In the genomic region with DNA sequence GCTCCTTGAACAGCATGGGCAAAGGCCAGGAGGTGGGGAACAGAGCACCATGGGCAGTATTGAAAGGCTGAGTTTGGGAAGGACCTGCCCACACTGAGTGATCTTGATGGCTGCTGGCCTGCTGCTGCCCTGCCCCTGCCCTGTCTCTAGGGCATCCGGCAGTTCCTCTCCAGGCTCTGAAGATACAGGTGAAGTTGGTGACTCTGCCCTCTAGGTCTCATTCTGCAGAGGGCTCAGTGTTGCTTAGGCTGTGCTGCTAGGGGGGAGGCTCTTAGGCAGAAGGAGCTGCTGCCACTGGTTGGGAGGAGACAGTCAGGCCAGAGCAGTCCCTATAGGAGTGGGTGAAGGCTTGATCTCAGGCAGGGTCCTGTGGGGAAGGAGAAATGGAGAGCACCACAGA, we compare ENCODE assay signal across 13 mouse cellular contexts. TPM values are rescaled to one million over a fixed set of nuclear protein-coding genes. Genes with fewer than 3 reads are reported as not detected.
DNase-seq lines count a peak whose midpoint lies in the region; ATAC-seq and TF ChIP-seq lines count a peak whose summit lies in the region.
"Had no signal": no experiment of that assay in that cellular context is flagged by ENCODE, and none has a peak within 500 bp of the region (broad histone marks: within the 10 kb centered on the region; RNA-seq: fewer than 3 reads in every experiment).

No protein-coding gene starts in this region.

- H3K4me3 ChIP-seq in heart, embryonic 16.5 days (ENCODE audit: low read length), result no peak overlapping the region
- H3K4me3 ChIP-seq in myocyte, result no peak overlapping the region
- H3K4me3 ChIP-seq in midbrain, postnatal 0 days (ENCODE audit: low read depth, low read length), result no peak overlapping the region
- H3K4me3 ChIP-seq: erythroblast, embryonic 14.5 days had no signal

- no peaks in the 10 kb centered on the region for H3K79me2 ChIP-seq in myocyte (ENCODE audit: control insufficient read depth, insufficient read depth)

- peak overlapping the region; percentile 18; the same call in 1 of the 2 replicates for H3K9ac ChIP-seq in heart, embryonic 16.5 days (ENCODE audit: low read length)
- no peak overlapping the region for H3K9ac ChIP-seq in midbrain, postnatal 0 days (replicated peaks; ENCODE audit: low read length, poor library complexity, severe bottlenecking)

- H3K4me1 ChIP-seq in heart, embryonic 16.5 days (ENCODE audit: control insufficient read depth, insufficient read depth, low read length), result peaks cover 38% of the 10 kb centered on the region
- H3K4me1 ChIP-seq in midbrain, postnatal 0 days (ENCODE audit: insufficient read depth, low read length), result no peaks in the 10 kb centered on the region; the same call in 1 of the 2 replicates

- H3ac ChIP-seq in myocyte (ENCODE audit: control insufficient read depth, insufficient read length), result no peak overlapping the region

- no peak for DNase-seq in heart, postnatal 25 days (ENCODE audit: low spot score)
- no peak for DNase-seq in urinary bladder, postnatal 10 days (ENCODE audit: low spot score)
- DNase-seq in embryo, embryonic 11 days, result no peak
- no peak for DNase-seq in midbrain, postnatal 0 days (ENCODE audit: low spot score)
- DNase-seq: cerebellum, adult 11-12 months; gastrocnemius, postnatal 14 days; right cerebral cortex, adult 18-20 months had no signal

- no peaks in the 10 kb centered on the region for H3K9me3 ChIP-seq in heart, embryonic 16.5 days (replicated peaks; ENCODE audit: control insufficient read depth, low read length)
- H3K9me3 ChIP-seq in midbrain, postnatal 0 days (ENCODE audit: low read length), result no peaks in the 10 kb centered on the region

- peak overlapping the region; percentile 82 for H3K27ac ChIP-seq in heart, embryonic 16.5 days (ENCODE audit: low read length)
- H3K27ac ChIP-seq in midbrain, postnatal 0 days (ENCODE audit: low read depth, low read length), result no peak overlapping the region

- WGBS in heart, embryonic 16.5 days, result 68% methylated on average over 1 of the region's 1 CpGs
- WGBS in midbrain, postnatal 0 days, result 87% methylated on average over 1 of the region's 1 CpGs

- no peaks in the 10 kb centered on the region for H3K27me3 ChIP-seq in heart, embryonic 16.5 days (ENCODE audit: control insufficient read depth, insufficient read depth, low read length)
- no peaks in the 10 kb centered on the region for H3K27me3 ChIP-seq in myocyte (ENCODE audit: control insufficient read depth, insufficient read depth, insufficient read length)
- H3K27me3 ChIP-seq in midbrain, postnatal 0 days (ENCODE audit: insufficient read depth, low read length), result 0 out of 2 replicates have a peak, but pooled peaks cover 4% of the 10 kb centered on the region

- no peak for TF ChIP-seq POLR2A in myocyte (IDR thresholded peaks at IDR 0.05; ENCODE audit: insufficient read length, low read depth)

- intact Hi-C loops in heart, postnatal 25 days (cut with DNase I), result no loop called here

- ATAC-seq in heart, embryonic 16.5 days (replicated peaks; ENCODE audit: extremely low read depth, insufficient read depth, low FRiP score), result no peak
- ATAC-seq in CD4-positive, CD25-positive, alpha-beta regulatory T cell, adult 4 months, result peak; percentile 5
- peak; percentile 8 for ATAC-seq in granulocyte monocyte progenitor cell, adult 5-6 weeks (replicated peaks; ENCODE audit: poor library complexity, severe bottlenecking)
- no peak for ATAC-seq in midbrain, postnatal 0 days (ENCODE audit: low FRiP score)

- H3K36me3 ChIP-seq in heart, embryonic 16.5 days (ENCODE audit: control insufficient read depth, insufficient read depth), result no peaks in the 10 kb centered on the region
- no peaks in the 10 kb centered on the region for H3K36me3 ChIP-seq in myocyte (ENCODE audit: control insufficient read depth, insufficient read depth)
- no peaks in the 10 kb centered on the region for H3K36me3 ChIP-seq in midbrain, postnatal 0 days (ENCODE audit: insufficient read depth, low read length)

- no peak for TF ChIP-seq CTCF in midbrain, postnatal 0 days (IDR thresholded peaks at IDR 0.05)

- peak overlapping the region; percentile 34; the same call in 1 of the 2 replicates for H3K4me2 ChIP-seq in heart, embryonic 16.5 days (ENCODE audit: low read depth, low read length)
- H3K4me2 ChIP-seq in myocyte (ENCODE audit: low read depth), result peak overlapping the region; percentile 46
- no peak overlapping the region for H3K4me2 ChIP-seq in midbrain, postnatal 0 days (ENCODE audit: low read depth, low read length, poor library complexity, severe bottlenecking)

TF ChIP-seq in myocyte, 11 proteins besides CTCF, POLR2A, EP300 and RAD21:
- TF ChIP-seq E2F4 (IDR thresholded peaks at IDR 0.05; ENCODE audit: insufficient read depth) (no peak), TCF3 (IDR thresholded peaks at IDR 0.05; ENCODE audit: insufficient read length, low read depth) (no peak), REST (IDR thresholded peaks at IDR 0.05; ENCODE audit: insufficient read depth, insufficient read length) (no peak), MYOD1 (IDR thresholded peaks at IDR 0.05; ENCODE audit: control insufficient read depth in 1 of 3, insufficient read length in 2 of 3, low read depth in 2 of 3) (no peak), MYOG (IDR thresholded peaks at IDR 0.05; ENCODE audit: control insufficient read depth in 1 of 3, insufficient read depth in 1 of 3, insufficient read length in 2 of 3, low read depth in 2 of 3) (no peak), CEBPB (IDR thresholded peaks at IDR 0.05; ENCODE audit: insufficient read depth, poor library complexity, severe bottlenecking) (no peak), POLR2AphosphoS2 (IDR thresholded peaks at IDR 0.05; ENCODE audit: insufficient read length, low read depth) (no peak), TCF12 (IDR thresholded peaks at IDR 0.05; ENCODE audit: insufficient read depth, poor library complexity, severe bottlenecking) (no peak), MAX (IDR thresholded peaks at IDR 0.05; ENCODE audit: low read depth) (no peak), USF1 (IDR thresholded peaks at IDR 0.05; ENCODE audit: low read depth) (no peak), SRF (IDR thresholded peaks at IDR 0.05; ENCODE audit: control insufficient read depth, insufficient read length, low read depth) (no peak)

RNA-seq across cellular contexts. Expression of a gene that starts 3.0 kb away (rescaled TPM):
- polyA plus RNA-seq in heart, embryonic 16.5 days (2015; fragmentation: Nextera tagmentation; extraction: Ambion mirVana), result 2.8 and 3.0 TPM in 2 replicates
- under 1 TPM; 0.56 to 0.62 TPM for total RNA-seq in heart, postnatal 25 days (2021)
- polyA plus RNA-seq in CD4-positive, CD25-positive, alpha-beta regulatory T cell, adult 4 months (2017; shearing (Covaris generic)), result 1 to 10 TPM in 1 of 2 experiments, under 1 TPM in 1; 0.67 to 1.6 TPM
- 10.5 and 13.9 TPM in 2 replicates for total RNA-seq in granulocyte monocyte progenitor cell, adult 5-6 weeks (2014; fragmentation: Nextera tagmentation)
- 5.4 and 5.5 TPM in 2 replicates for total RNA-seq in granulocyte monocyte progenitor cell, adult 5-6 weeks (2017)
- 0.64 TPM for polyA plus RNA-seq in myocyte (2012; fragmentation: generic; extraction: Trizol)
- 0.14 and 1.1 TPM in 2 replicates for total RNA-seq in midbrain, postnatal 0 days (2014; rRNA removed)
- polyA plus RNA-seq in midbrain, postnatal 0 days (2015; fragmentation: Nextera tagmentation; extraction: Ambion mirVana), result 0.22 and 0.25 TPM in 2 replicates

RNA-seq across cellular contexts. Expression of a gene that starts 25.2 kb away (rescaled TPM):
- polyA plus RNA-seq in heart, embryonic 16.5 days (2015; fragmentation: Nextera tagmentation; extraction: Ambion mirVana), result not detected in 2 replicates
- total RNA-seq in heart, postnatal 25 days (2021), result not detected
- not detected for polyA plus RNA-seq in CD4-positive, CD25-positive, alpha-beta regulatory T cell, adult 4 months (2017; shearing (Covaris generic))
- not detected in 2 replicates for total RNA-seq in granulocyte monocyte progenitor cell, adult 5-6 weeks (2014; fragmentation: Nextera tagmentation)
- not detected in 2 replicates for total RNA-seq in granulocyte monocyte progenitor cell, adult 5-6 weeks (2017)
- polyA plus RNA-seq in myocyte (2012; fragmentation: generic; extraction: Trizol), result not detected
- total RNA-seq in midbrain, postnatal 0 days (2014; rRNA removed), result not detected in 2 replicates
- not detected in 2 replicates for polyA plus RNA-seq in midbrain, postnatal 0 days (2015; fragmentation: Nextera tagmentation; extraction: Ambion mirVana)
- total RNA-seq: gastrocnemius, postnatal 14 days; left cerebral cortex, postnatal 25 days had no signal
- polyA plus RNA-seq: erythroblast, embryonic 14.5 days had no signal

RNA-seq across cellular contexts. Expression of a gene that starts 32.3 kb away (rescaled TPM):
- polyA plus RNA-seq in heart, embryonic 16.5 days (2015; fragmentation: Nextera tagmentation; extraction: Ambion mirVana), result 0.36 and 0.58 TPM in 2 replicates
- not detected for total RNA-seq in heart, postnatal 25 days (2021)
- under 1 TPM in 1 of 2 experiments, not detected in 1; 0.75 TPM for polyA plus RNA-seq in CD4-positive, CD25-positive, alpha-beta regulatory T cell, adult 4 months (2017; shearing (Covaris generic))
- total RNA-seq in granulocyte monocyte progenitor cell, adult 5-6 weeks (2014; fragmentation: Nextera tagmentation), result not detected in 2 replicates
- not detected in 2 replicates for total RNA-seq in granulocyte monocyte progenitor cell, adult 5-6 weeks (2017)
- polyA plus RNA-seq in myocyte (2012; fragmentation: generic; extraction: Trizol), result not detected
- not detected in 2 replicates for total RNA-seq in midbrain, postnatal 0 days (2014; rRNA removed)
- polyA plus RNA-seq in midbrain, postnatal 0 days (2015; fragmentation: Nextera tagmentation; extraction: Ambion mirVana), result 0.69 TPM in 1 of 2 replicates, not detected in the other
- total RNA-seq: gastrocnemius, postnatal 14 days; left cerebral cortex, postnatal 25 days had no signal
- polyA plus RNA-seq: erythroblast, embryonic 14.5 days had no signal

RNA-seq across cellular contexts. Expression of a gene that starts 42.0 kb away (rescaled TPM):
- polyA plus RNA-seq in heart, embryonic 16.5 days (2015; fragmentation: Nextera tagmentation; extraction: Ambion mirVana), result not detected in 2 replicates
- total RNA-seq in heart, postnatal 25 days (2021), result not detected
- not detected for polyA plus RNA-seq in CD4-positive, CD25-positive, alpha-beta regulatory T cell, adult 4 months (2017; shearing (Covaris generic))
- not detected in 2 replicates for total RNA-seq in granulocyte monocyte progenitor cell, adult 5-6 weeks (2014; fragmentation: Nextera tagmentation)
- total RNA-seq in granulocyte monocyte progenitor cell, adult 5-6 weeks (2017), result not detected in 2 replicates
- polyA plus RNA-seq in myocyte (2012; fragmentation: generic; extraction: Trizol), result not detected
- not detected in 2 replicates for total RNA-seq in midbrain, postnatal 0 days (2014; rRNA removed)
- polyA plus RNA-seq in midbrain, postnatal 0 days (2015; fragmentation: Nextera tagmentation; extraction: Ambion mirVana), result not detected in 2 replicates
- total RNA-seq: gastrocnemius, postnatal 14 days; left cerebral cortex, postnatal 25 days had no signal
- polyA plus RNA-seq: erythroblast, embryonic 14.5 days had no signal

RNA-seq across cellular contexts. Expression of a gene that starts 47.2 kb away (rescaled TPM):
- polyA plus RNA-seq in heart, embryonic 16.5 days (2015; fragmentation: Nextera tagmentation; extraction: Ambion mirVana), result not detected in 2 replicates
- total RNA-seq in heart, postnatal 25 days (2021), result not detected
- not detected for polyA plus RNA-seq in CD4-positive, CD25-positive, alpha-beta regulatory T cell, adult 4 months (2017; shearing (Covaris generic))
- total RNA-seq in granulocyte monocyte progenitor cell, adult 5-6 weeks (2014; fragmentation: Nextera tagmentation), result not detected in 2 replicates
- total RNA-seq in granulocyte monocyte progenitor cell, adult 5-6 weeks (2017), result not detected in 2 replicates
- polyA plus RNA-seq in myocyte (2012; fragmentation: generic; extraction: Trizol), result not detected
- total RNA-seq in midbrain, postnatal 0 days (2014; rRNA removed), result not detected in 2 replicates
- not detected in 2 replicates for polyA plus RNA-seq in midbrain, postnatal 0 days (2015; fragmentation: Nextera tagmentation; extraction: Ambion mirVana)
- total RNA-seq: gastrocnemius, postnatal 14 days; left cerebral cortex, postnatal 25 days had no signal
- polyA plus RNA-seq: erythroblast, embryonic 14.5 days had no signal

Comparison
In these comparisons a context has a peak if more than half of its experiments do, and no peak if none do; other contexts are left out.
1. ATAC-seq: peak in CD4-positive, CD25-positive, alpha-beta regulatory T cell, adult 4 months (single experiment) and granulocyte monocyte progenitor cell, adult 5-6 weeks (single experiment); none in heart, embryonic 16.5 days (single experiment) and midbrain, postnatal 0 days (single experiment).